Mouse (Mus musculus): Measurements from ENCODE around the gene Cdh4. TPM values are rescaled to one million over a fixed set of nuclear protein-coding genes. Genes with fewer than 3 reads are reported as not detected.

Cdh4 gene
- polyA plus RNA-seq, 1 experiment from 2014 or later, result 0.61 TPM

DNA sequence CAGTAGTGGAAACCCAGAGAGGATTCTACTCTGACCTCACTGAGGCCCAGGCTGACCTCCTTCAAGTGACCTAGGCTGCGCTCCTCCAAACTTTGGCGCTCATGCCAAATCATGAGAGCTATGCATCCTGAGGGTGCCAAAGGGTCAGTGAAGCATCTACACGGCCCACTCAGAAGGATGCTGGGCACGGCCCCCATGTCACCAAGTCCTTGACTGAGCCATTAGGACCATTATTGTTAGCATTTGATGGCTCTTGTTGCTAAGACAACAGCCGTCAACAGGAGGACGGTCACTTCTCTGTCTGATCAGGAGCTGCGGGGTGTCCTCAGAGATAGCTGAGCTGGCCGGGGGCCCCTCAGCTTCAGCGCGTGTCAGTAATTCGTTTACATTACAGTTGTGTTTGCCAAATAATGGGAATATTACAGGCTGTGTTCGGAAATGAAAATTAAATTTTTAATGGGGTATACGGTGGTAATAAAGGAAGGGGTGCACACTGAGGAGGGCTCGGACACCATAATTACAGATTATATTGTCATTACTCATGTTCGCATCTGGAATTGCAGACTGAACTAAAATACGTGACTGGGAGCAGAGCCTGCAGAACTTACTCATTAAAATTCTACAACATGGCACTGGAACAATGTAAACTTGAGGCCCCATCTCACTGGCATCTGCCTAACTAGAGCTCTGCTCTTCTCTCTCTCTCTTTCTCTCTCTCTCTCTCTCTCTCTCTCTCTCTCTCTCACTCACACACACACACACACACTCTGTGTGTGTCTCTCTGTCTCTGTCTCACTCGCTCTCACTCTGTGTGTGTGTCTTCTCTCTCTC is 181.6 kb downstream of the Cdh4 start:
- Histone ChIP-seq H3K27ac (ENCODE audit: low read depth) (no peak overlapping the region), H3K4me3 (ENCODE audit: low read depth, low read length) (no peak overlapping the region), H3K9ac (replicated peaks) (no peak overlapping the region), H3K27me3 (ENCODE audit: insufficient read depth, low read length) (no peaks in the 10 kb centered on the region), H3K36me3 (replicated peaks; ENCODE audit: insufficient read depth, low read length) (no peaks in the 10 kb centered on the region), H3K4me1 (ENCODE audit: insufficient read depth) (no peaks in the 10 kb centered on the region), H3K9me3 (ENCODE audit: low read length) (no peaks in the 10 kb centered on the region), H3K4me2 (ENCODE audit: low read depth, low read length) (no peak overlapping the region)
- no peak for DNase-seq
- WGBS (ENCODE audit: insufficient replicate concordance), result 74% methylated on average over 17 of the region's 17 CpGs
- TF ChIP-seq CTCF (IDR thresholded peaks at IDR 0.05; ENCODE audit: low read depth) (no peak), EP300 (IDR thresholded peaks at IDR 0.05; ENCODE audit: low read depth) (no peak)
- no peak for ATAC-seq

DNA sequence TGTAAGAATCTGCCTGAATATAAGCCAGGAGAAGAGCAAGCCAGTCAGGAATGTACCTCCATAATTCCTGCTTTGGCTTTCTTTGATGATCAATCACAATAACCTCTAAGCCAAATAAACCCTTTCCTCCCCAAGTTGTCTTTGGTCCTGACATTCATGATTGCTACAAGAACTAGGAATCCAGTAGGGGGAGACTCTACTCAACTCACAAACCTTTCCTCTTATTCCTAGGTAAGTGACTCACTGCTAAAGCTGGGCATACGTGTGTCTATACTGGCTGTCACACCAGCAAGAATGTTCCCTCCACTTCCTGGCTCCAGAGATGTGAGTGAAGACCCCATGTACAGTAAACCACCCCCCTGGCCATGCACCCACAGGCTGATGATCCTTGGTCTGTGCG is 185.3 kb downstream of the Cdh4 start:
- Histone ChIP-seq H3K4me2 (ENCODE audit: low read depth, low read length) (no peak overlapping the region), H3K4me1 (ENCODE audit: insufficient read depth) (no peaks in the 10 kb centered on the region), H3K9me3 (ENCODE audit: low read length) (no peaks in the 10 kb centered on the region), H3K36me3 (replicated peaks; ENCODE audit: insufficient read depth, low read length) (no peaks in the 10 kb centered on the region), H3K27ac (ENCODE audit: low read depth) (no peak overlapping the region), H3K27me3 (ENCODE audit: insufficient read depth, low read length) (no peaks in the 10 kb centered on the region), H3K4me3 (ENCODE audit: low read depth, low read length) (no peak overlapping the region), H3K9ac (replicated peaks) (no peak overlapping the region)
- ATAC-seq (no peak), DNase-seq (no peak)
- TF ChIP-seq EP300 (IDR thresholded peaks at IDR 0.05; ENCODE audit: low read depth) (no peak), CTCF (IDR thresholded peaks at IDR 0.05; ENCODE audit: low read depth) (no peak)
- WGBS (ENCODE audit: insufficient replicate concordance), result 73% methylated on average over 2 of the region's 2 CpGs

DNA sequence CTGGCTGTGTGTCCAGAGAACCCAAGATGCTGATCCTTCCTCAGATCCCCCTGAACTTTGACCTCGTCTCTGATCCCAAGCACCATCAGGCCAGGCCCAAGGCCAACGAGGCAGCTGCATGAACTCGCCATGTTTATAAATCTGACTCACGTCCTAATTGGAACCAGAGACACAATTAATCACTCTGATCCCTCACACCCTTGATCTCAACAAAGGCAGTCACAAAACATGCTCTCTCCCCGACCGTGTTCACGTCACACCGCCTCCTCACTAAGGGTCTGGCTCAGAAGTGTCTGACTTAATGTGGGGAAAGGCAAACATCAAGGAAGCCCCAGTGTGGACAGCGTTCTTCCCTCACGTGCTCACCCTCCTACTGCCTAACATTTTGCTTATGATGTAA is 188.5 kb downstream of the Cdh4 start:
- H3K4me1 ChIP-seq (ENCODE audit: insufficient read depth), result no peaks in the 10 kb centered on the region

DNA sequence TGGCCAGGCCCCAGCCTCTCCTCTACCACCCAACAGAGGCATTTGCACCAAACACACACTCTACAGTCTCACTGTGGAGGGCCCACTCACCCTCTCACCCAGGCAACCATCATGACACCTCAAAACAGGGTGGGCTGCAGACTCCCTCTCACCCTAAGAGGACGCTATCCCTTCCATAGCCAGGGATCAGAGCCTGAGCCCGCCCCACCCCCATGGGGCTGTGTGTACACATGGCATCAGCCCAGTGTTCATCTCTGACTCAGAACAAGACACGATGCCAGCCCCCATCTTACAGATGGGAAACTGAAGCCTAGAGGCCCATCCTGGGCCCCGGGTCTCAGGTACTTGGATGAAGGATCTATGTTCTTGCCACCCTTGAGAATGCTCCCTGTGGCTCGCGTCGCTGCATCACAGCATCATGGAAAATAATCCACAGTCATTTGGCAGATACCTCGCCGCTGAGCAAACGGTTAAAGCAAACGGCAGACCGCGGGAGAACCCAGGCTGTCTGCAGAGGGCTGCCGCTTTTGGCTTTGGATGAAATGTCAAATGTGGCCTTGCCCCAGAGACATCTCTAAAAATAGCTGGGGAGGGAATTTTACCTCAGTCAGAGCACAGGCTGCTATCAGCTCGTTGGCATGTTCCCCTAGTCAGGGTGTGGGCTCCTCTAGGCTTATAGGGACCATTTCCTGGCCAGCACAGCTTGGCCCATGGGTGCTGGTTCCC is 198.5 kb downstream of the Cdh4 start:
- H3K27me3 ChIP-seq (ENCODE audit: insufficient read depth, low read length), result no peaks in the 10 kb centered on the region
- DNase-seq (no peak), ATAC-seq (no peak)
- H3K27ac ChIP-seq (ENCODE audit: low read depth), result no peak overlapping the region
- H3K9me3 ChIP-seq (ENCODE audit: low read length), result no peaks in the 10 kb centered on the region
- H3K4me1 ChIP-seq (ENCODE audit: insufficient read depth), result no peaks in the 10 kb centered on the region
- no peak overlapping the region for H3K4me3 ChIP-seq (ENCODE audit: low read depth, low read length)
- no peak overlapping the region for H3K9ac ChIP-seq (replicated peaks)
- no peaks in the 10 kb centered on the region for H3K36me3 ChIP-seq (replicated peaks; ENCODE audit: insufficient read depth, low read length)
- H3K4me2 ChIP-seq (ENCODE audit: low read depth, low read length), result no peak overlapping the region
- no peak for TF ChIP-seq EP300 (IDR thresholded peaks at IDR 0.05; ENCODE audit: low read depth)
- TF ChIP-seq CTCF (IDR thresholded peaks at IDR 0.05; ENCODE audit: low read depth), result no peak
- WGBS (ENCODE audit: insufficient replicate concordance), result 68% methylated on average over 15 of the region's 15 CpGs

More for the DNA sequence above, 188.5 kb downstream of the Cdh4 start:
- no peak for TF ChIP-seq EP300 (IDR thresholded peaks at IDR 0.05; ENCODE audit: low read depth)
- no peak for TF ChIP-seq CTCF (IDR thresholded peaks at IDR 0.05; ENCODE audit: low read depth)
- WGBS (ENCODE audit: insufficient replicate concordance), result 68% methylated on average over 10 of the region's 10 CpGs
- Histone ChIP-seq H3K9me3 (ENCODE audit: low read length) (no peaks in the 10 kb centered on the region), H3K27me3 (ENCODE audit: insufficient read depth, low read length) (no peaks in the 10 kb centered on the region), H3K9ac (replicated peaks) (no peak overlapping the region), H3K36me3 (replicated peaks; ENCODE audit: insufficient read depth, low read length) (no peaks in the 10 kb centered on the region), H3K4me2 (ENCODE audit: low read depth, low read length) (no peak overlapping the region), H3K4me3 (ENCODE audit: low read depth, low read length) (no peak overlapping the region), H3K27ac (ENCODE audit: low read depth) (no peak overlapping the region)
- ATAC-seq (no peak), DNase-seq (no peak)

DNA sequence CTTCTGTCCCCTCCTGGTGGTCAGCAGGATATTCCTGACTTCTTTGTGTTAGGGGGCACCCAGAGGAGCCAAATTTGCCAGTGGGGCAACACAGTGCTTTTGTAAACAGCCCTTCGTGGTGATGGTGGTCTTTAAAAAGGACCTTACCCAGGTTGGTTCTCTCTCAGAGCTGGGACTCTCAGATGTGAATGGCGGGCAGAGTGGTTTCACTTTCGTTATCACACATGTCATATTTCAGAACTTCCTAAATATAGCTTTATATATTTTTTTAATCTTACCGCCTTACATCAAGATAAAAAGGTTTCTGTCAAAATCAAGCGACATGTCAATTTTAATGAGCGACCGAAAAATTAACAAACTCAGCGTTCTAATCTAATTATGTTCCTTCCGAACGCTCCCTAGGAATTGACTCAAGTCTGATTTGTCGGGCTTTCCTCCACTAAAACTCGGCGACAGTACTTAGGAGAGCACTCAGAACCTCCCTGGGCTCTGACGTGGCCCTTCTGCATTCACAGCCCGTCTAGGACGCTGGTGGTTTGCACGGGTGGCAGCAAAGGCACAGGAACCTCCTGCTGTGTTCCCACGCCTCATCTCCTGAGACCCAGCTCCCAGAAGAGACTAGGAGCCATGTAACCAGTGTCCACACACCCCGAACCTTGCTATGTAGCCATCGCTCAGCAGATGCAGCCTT is 206.5 kb downstream of the Cdh4 start:
- Histone ChIP-seq H3K9ac (replicated peaks) (no peak overlapping the region), H3K27me3 (ENCODE audit: insufficient read depth, low read length) (no peaks in the 10 kb centered on the region), H3K36me3 (replicated peaks; ENCODE audit: insufficient read depth, low read length) (no peaks in the 10 kb centered on the region), H3K9me3 (ENCODE audit: low read length) (no peaks in the 10 kb centered on the region), H3K27ac (ENCODE audit: low read depth) (no peak overlapping the region), H3K4me3 (ENCODE audit: low read depth, low read length) (no peak overlapping the region), H3K4me2 (ENCODE audit: low read depth, low read length) (no peak overlapping the region; the same call in 1 of the 2 replicates), H3K4me1 (ENCODE audit: insufficient read depth) (no peaks in the 10 kb centered on the region)
- 65% methylated on average over 20 of the region's 20 CpGs for WGBS (ENCODE audit: insufficient replicate concordance)
- TF ChIP-seq CTCF (IDR thresholded peaks at IDR 0.05; ENCODE audit: low read depth), result no peak
- TF ChIP-seq EP300 (IDR thresholded peaks at IDR 0.05; ENCODE audit: low read depth), result no peak
- ATAC-seq (no peak), DNase-seq (no peak)

- WGBS (ENCODE audit: insufficient replicate concordance), result 34% methylated on average over 4 of the region's 4 CpGs
- H3K27me3 ChIP-seq (ENCODE audit: insufficient read depth, low read length), result no peaks in the 10 kb centered on the region
- DNase-seq, result no peak
These were observed 207.1 kb downstream of the Cdh4 start for GRCm38 (mm10) chr2:179649370-179649769.

More at GRCm38 (mm10) chr2:179649370-179649769, 207.1 kb downstream of the Cdh4 start:
- no peak overlapping the region for H3K4me2 ChIP-seq (ENCODE audit: low read depth, low read length)
- TF ChIP-seq EP300 (IDR thresholded peaks at IDR 0.05; ENCODE audit: low read depth) (no peak), CTCF (IDR thresholded peaks at IDR 0.05; ENCODE audit: low read depth) (no peak)
- H3K27ac ChIP-seq (ENCODE audit: low read depth), result no peak overlapping the region
- H3K4me1 ChIP-seq (ENCODE audit: insufficient read depth), result no peaks in the 10 kb centered on the region
- H3K4me3 ChIP-seq (ENCODE audit: low read depth, low read length), result no peak overlapping the region
- no peaks in the 10 kb centered on the region for H3K9me3 ChIP-seq (ENCODE audit: low read length)
- H3K9ac ChIP-seq (replicated peaks), result no peak overlapping the region
- H3K36me3 ChIP-seq (replicated peaks; ENCODE audit: insufficient read depth, low read length), result no peaks in the 10 kb centered on the region
- no peak for ATAC-seq
